ENCODE assay signal across 7 mouse cellular contexts in the genomic region with DNA sequence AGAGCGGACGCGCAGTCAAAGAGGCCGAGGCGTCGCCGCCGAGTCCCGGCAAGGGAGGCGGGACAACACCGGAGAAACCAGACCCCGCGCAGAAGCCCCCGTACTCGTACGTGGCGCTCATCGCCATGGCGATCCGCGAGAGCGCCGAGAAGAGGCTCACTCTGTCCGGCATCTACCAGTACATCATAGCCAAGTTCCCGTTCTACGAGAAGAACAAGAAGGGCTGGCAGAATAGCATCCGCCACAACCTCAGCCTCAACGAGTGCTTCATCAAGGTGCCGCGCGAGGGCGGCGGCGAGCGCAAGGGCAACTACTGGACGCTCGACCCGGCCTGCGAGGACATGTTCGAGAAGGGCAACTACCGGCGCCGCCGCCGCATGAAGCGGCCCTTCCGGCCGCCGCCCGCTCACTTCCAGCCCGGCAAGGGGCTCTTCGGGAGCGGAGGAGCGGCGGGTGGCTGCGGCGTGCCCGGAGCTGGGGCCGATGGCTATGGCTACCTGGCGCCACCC. TPM values are rescaled to one million over a fixed set of nuclear protein-coding genes. Genes with fewer than 3 reads are reported as not detected.
DNase-seq lines count a peak whose midpoint lies in the region; ATAC-seq and TF ChIP-seq lines count a peak whose summit lies in the region.

No protein-coding gene starts in this region.

- H3K9me3 ChIP-seq in E14TG2a.4 (ENCODE audit: low read length) = no peaks in the 10 kb centered on the region
- H3K9me3 ChIP-seq in ES-Bruce4 (replicated peaks; ENCODE audit: control insufficient read depth, insufficient read depth, low read length, poor library complexity, severe bottlenecking) = no peaks in the 10 kb centered on the region
- H3K9me3 ChIP-seq in forebrain, postnatal 0 days (ENCODE audit: low read length) = no peaks in the 10 kb centered on the region
- no peaks in the 10 kb centered on the region; the same call in 1 of the 2 replicates for H3K9me3 ChIP-seq in midbrain, embryonic 16.5 days (replicated peaks; ENCODE audit: control insufficient read depth, low read length, poor library complexity, severe bottlenecking)

- no peak for TF ChIP-seq POLR2A in ES-Bruce4 (IDR thresholded peaks at IDR 0.05; ENCODE audit: insufficient read depth, low read length)

- peak; percentile 46 for DNase-seq in forebrain, postnatal 0 days
- peak; percentile 39 for DNase-seq in kidney, postnatal 10 days
- DNase-seq in layer of hippocampus, postnatal 10 days (ENCODE audit: low spot score in 2 of 2) = no peak
- no peak for DNase-seq in thymus, postnatal 10 days (ENCODE audit: low spot score in 2 of 2)

- H3K27ac ChIP-seq in ES-Bruce4 (ENCODE audit: insufficient read depth, low read length) = no peak overlapping the region
- H3K27ac ChIP-seq in forebrain, postnatal 0 days (ENCODE audit: low read depth, low read length) = no peak overlapping the region
- H3K27ac ChIP-seq in midbrain, embryonic 16.5 days (ENCODE audit: low read length) = peak overlapping the region; percentile 32; the same call in 1 of the 2 replicates

- peak overlapping the region; percentile 76 for H3K4me3 ChIP-seq in E14TG2a.4 (replicated peaks; ENCODE audit: low read length)
- H3K4me3 ChIP-seq in ES-Bruce4 (ENCODE audit: low read depth, low read length) = peak overlapping the region; percentile 58
- H3K4me3 ChIP-seq in forebrain, postnatal 0 days (ENCODE audit: low read depth, low read length) = peak overlapping the region; percentile 34
- peak overlapping the region; percentile 37 for H3K4me3 ChIP-seq in midbrain, embryonic 16.5 days (ENCODE audit: low read depth, low read length)

- H3K9ac ChIP-seq in ES-Bruce4 (ENCODE audit: low read depth, poor library complexity, severe bottlenecking) = peak overlapping the region; percentile 46
- H3K9ac ChIP-seq in forebrain, postnatal 0 days = peak overlapping the region; percentile 14; the same call in 1 of the 2 replicates
- H3K9ac ChIP-seq in midbrain, embryonic 16.5 days (ENCODE audit: low read depth, low read length) = peak overlapping the region; percentile 35; the same call in 1 of the 2 replicates

- H3K27me3 ChIP-seq in E14TG2a.4 (ENCODE audit: insufficient read depth, low read length) = peaks cover 97% of the 10 kb centered on the region
- peaks cover 53% of the 10 kb centered on the region for H3K27me3 ChIP-seq in ES-Bruce4 (ENCODE audit: control insufficient read depth, insufficient read depth, low read length, poor library complexity, severe bottlenecking)
- H3K27me3 ChIP-seq in forebrain, postnatal 0 days (ENCODE audit: insufficient read depth, low read length) = peaks cover 58% of the 10 kb centered on the region
- peaks cover 52% of the 10 kb centered on the region for H3K27me3 ChIP-seq in midbrain, embryonic 16.5 days (ENCODE audit: control insufficient read depth, insufficient read depth, low read depth, low read length)

- H3K4me1 ChIP-seq in E14TG2a.4 (replicated peaks; ENCODE audit: low read depth, low read length) = peaks cover 34% of the 10 kb centered on the region
- H3K4me1 ChIP-seq in ES-Bruce4 (ENCODE audit: control insufficient read depth, insufficient read depth, low read length) = no peaks in the 10 kb centered on the region
- H3K4me1 ChIP-seq in forebrain, postnatal 0 days (ENCODE audit: insufficient read depth) = peaks cover 11% of the 10 kb centered on the region; the same call in 1 of the 2 replicates
- peaks cover 29% of the 10 kb centered on the region for H3K4me1 ChIP-seq in midbrain, embryonic 16.5 days (ENCODE audit: control insufficient read depth, insufficient read depth, low read length)

- WGBS in forebrain, postnatal 0 days = 1% methylated on average over 59 of the region's 60 CpGs
- WGBS in midbrain, embryonic 16.5 days = 2% methylated on average over 60 of the region's 60 CpGs

- H3K36me3 ChIP-seq in E14TG2a.4 (ENCODE audit: insufficient read depth, low read length) (no peaks in the 10 kb centered on the region), ES-Bruce4 (ENCODE audit: control insufficient read depth, insufficient read depth, low read length, poor library complexity, severe bottlenecking) (no peaks in the 10 kb centered on the region)
- no peaks in the 10 kb centered on the region for H3K36me3 ChIP-seq in forebrain, postnatal 0 days (ENCODE audit: insufficient read depth)
- no peaks in the 10 kb centered on the region for H3K36me3 ChIP-seq in midbrain, embryonic 16.5 days (ENCODE audit: control insufficient read depth, insufficient read depth, low read length)

- no peak for TF ChIP-seq EP300 in ES-Bruce4 (IDR thresholded peaks at IDR 0.05; ENCODE audit: insufficient read depth, low read depth, low read length)

- TF ChIP-seq CTCF in E14TG2a.4 (conservative IDR thresholded peaks at IDR 0.05; ENCODE audit: low read length) (no peak), ES-Bruce4 (IDR thresholded peaks at IDR 0.05; ENCODE audit: low read depth, low read length) (peak; percentile 13)
- TF ChIP-seq CTCF in forebrain, postnatal 0 days (IDR thresholded peaks at IDR 0.05; ENCODE audit: low read depth) = peak; percentile 24

- 0 out of 2 replicates have a peak, but pooled peaks have one; percentile 3 for ATAC-seq in forebrain, postnatal 0 days
- ATAC-seq in midbrain, embryonic 16.5 days = no peak; the same call in 1 of the 2 replicates

- H3K4me2 ChIP-seq in forebrain, postnatal 0 days (ENCODE audit: low read depth) = peak overlapping the region; percentile 57
- peak overlapping the region; percentile 59 for H3K4me2 ChIP-seq in midbrain, embryonic 16.5 days (ENCODE audit: low read length)

RNA-seq across cellular contexts. Expression of a gene that starts 0.7 kb away (rescaled TPM):
- polyA plus RNA-seq in ES-Bruce4 (2011; ENCODE audit: insufficient read depth, insufficient read length, low read depth, missing spikeins) = 0.67 and 0.68 TPM in 2 replicates
- total RNA-seq in forebrain, postnatal 0 days (2014; rRNA removed) = 0.08 and 0.71 TPM in 2 replicates
- polyA plus RNA-seq in forebrain, postnatal 0 days (2015; fragmentation: Nextera tagmentation; extraction: Ambion mirVana) = 0.43 and 0.61 TPM in 2 replicates
- polyA plus RNA-seq in midbrain, embryonic 16.5 days (2015; fragmentation: Nextera tagmentation; extraction: Ambion mirVana) = 0.49 and 0.52 TPM in 2 replicates
- 1 to 10 TPM; 1.4 to 1.7 TPM for total RNA-seq in layer of hippocampus, postnatal 10 days (2021)

RNA-seq across cellular contexts. Expression of a gene that starts 30.4 kb away (rescaled TPM):
- 35.4 and 35.6 TPM in 2 replicates for polyA plus RNA-seq in ES-Bruce4 (2011; ENCODE audit: insufficient read depth, insufficient read length, low read depth, missing spikeins)
- total RNA-seq in forebrain, postnatal 0 days (2014; rRNA removed) = 50.7 and 53.9 TPM in 2 replicates
- 101 and 106 TPM in 2 replicates for polyA plus RNA-seq in forebrain, postnatal 0 days (2015; fragmentation: Nextera tagmentation; extraction: Ambion mirVana)
- polyA plus RNA-seq in midbrain, embryonic 16.5 days (2015; fragmentation: Nextera tagmentation; extraction: Ambion mirVana) = 118 and 119 TPM in 2 replicates
- 10 to 100 TPM; 56.5 to 57.3 TPM for total RNA-seq in layer of hippocampus, postnatal 10 days (2021)

RNA-seq across cellular contexts. Expression of a gene that starts 52.9 kb away (rescaled TPM):
- not detected in 2 replicates for polyA plus RNA-seq in ES-Bruce4 (2011; ENCODE audit: insufficient read depth, insufficient read length, low read depth, missing spikeins)
- total RNA-seq in forebrain, postnatal 0 days (2014; rRNA removed) = not detected in 2 replicates
- polyA plus RNA-seq in forebrain, postnatal 0 days (2015; fragmentation: Nextera tagmentation; extraction: Ambion mirVana) = not detected in 2 replicates
- polyA plus RNA-seq in midbrain, embryonic 16.5 days (2015; fragmentation: Nextera tagmentation; extraction: Ambion mirVana) = not detected in 2 replicates
- not detected for total RNA-seq in layer of hippocampus, postnatal 10 days (2021)

Comparison
In these comparisons a context has a peak if more than half of its experiments do, and no peak if none do; other contexts are left out.
1. DNase-seq: peak in forebrain, postnatal 0 days (single experiment) and kidney, postnatal 10 days (single experiment); none in layer of hippocampus, postnatal 10 days (0 of 2) and thymus, postnatal 10 days (0 of 2).
2. Peak in every context shown above with its lines, with median percentiles within 50 percentile points of each other: H3K4me3 ChIP-seq and H3K9ac ChIP-seq.